Mouse (Mus musculus) liver, postnatal 0 days (tissue): ENCODE measurements around the gene B4galt3.

Experiments
- CTCF ChIP-seq: sonication (generic); IDR thresholded peaks from 2 replicates; pipeline ENCODE4 v1.5.1; 2016; ENCODE audit warnings: antibody characterized with exemption, low read depth
- EP300 ChIP-seq: IDR thresholded peaks from 2 replicates; pipeline ENCODE4 v1.6.1; 2016; ENCODE audit warnings: antibody characterized with exemption, low read depth, mild to moderate bottlenecking

DNA sequence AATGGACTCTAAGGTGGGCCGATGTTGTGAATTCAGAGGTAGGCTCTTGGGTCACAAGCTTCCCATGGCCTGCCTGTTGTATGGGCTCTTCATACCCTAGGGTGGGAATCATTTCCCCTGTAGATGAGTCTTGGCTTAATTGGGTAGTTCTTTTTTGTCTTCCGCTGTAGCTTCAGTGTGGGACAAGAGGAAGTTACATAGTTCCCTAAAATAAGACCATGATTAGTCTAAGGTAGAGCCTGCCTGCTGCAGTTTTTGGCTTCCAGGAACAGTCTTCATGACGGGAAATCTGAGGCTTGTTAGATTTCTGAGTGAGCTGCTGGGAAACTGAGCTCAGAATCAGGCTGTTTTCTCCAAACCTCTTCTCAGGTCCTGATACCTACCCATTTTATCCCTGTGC is 2.0 kb downstream of the B4galt3 start:
- TF ChIP-seq CTCF: no peak
- TF ChIP-seq EP300: no peak
